Mouse (Mus musculus): ENCODE results near the gene Cers3. TPM values are rescaled to one million over a fixed set of nuclear protein-coding genes. Genes with fewer than 3 reads are reported as not detected.

The Cers3 gene
- polyA plus RNA-seq, 1 experiment from 2014 or later, result 0.51 TPM

DNA sequence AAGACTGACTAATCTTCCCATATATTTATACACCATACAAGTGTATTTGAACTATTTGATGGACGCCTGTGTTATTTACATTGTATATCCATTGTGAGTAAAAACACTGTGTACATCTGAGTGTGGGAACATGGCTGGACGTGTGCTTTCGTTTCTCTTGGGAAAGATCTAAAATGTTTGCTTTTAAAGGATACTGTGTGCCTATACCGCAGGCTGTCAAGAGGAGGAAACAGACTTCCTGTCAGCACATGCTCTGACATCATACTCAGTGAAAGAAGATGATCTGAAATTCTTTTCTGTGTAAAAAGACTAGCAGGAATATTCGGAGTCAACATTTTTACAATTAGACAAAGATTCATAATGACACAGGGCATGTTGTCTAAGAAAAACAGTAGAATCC lies 26.6 kb downstream of the Cers3 start:
- Histone ChIP-seq H3K27ac (ENCODE audit: low read depth, low read length) (no peak overlapping the region), H3K4me2 (no peak overlapping the region), H3K4me1 (ENCODE audit: control insufficient read depth, insufficient read depth, low read length) (no peaks in the 10 kb centered on the region), H3K9ac (ENCODE audit: low read length) (no peak overlapping the region), H3K36me3 (ENCODE audit: control insufficient read depth, insufficient read depth, low read length) (no peaks in the 10 kb centered on the region), H3K27me3 (ENCODE audit: control insufficient read depth, insufficient read depth, low read length) (no peaks in the 10 kb centered on the region), H3K4me3 (ENCODE audit: low read depth, low read length) (no peak overlapping the region), H3K9me3 (ENCODE audit: control insufficient read depth, low read length) (no peaks in the 10 kb centered on the region)
- no peak for ATAC-seq (ENCODE audit: low FRiP score)
- WGBS, result 80% methylated on average over 5 of the region's 5 CpGs
- no peak for DNase-seq (ENCODE audit: low spot score, missing footprints)

GRCm38 (mm10) chr7:66770706-66771105 lies 27.4 kb downstream of the Cers3 start:
- Histone ChIP-seq H3K4me3 (ENCODE audit: low read depth, low read length) (no peak overlapping the region), H3K4me2 (no peak overlapping the region), H3K9ac (ENCODE audit: low read length) (no peak overlapping the region), H3K27ac (ENCODE audit: low read depth, low read length) (no peak overlapping the region), H3K4me1 (ENCODE audit: control insufficient read depth, insufficient read depth, low read length) (no peaks in the 10 kb centered on the region), H3K27me3 (ENCODE audit: control insufficient read depth, insufficient read depth, low read length) (no peaks in the 10 kb centered on the region), H3K9me3 (ENCODE audit: control insufficient read depth, low read length) (no peaks in the 10 kb centered on the region), H3K36me3 (ENCODE audit: control insufficient read depth, insufficient read depth, low read length) (no peaks in the 10 kb centered on the region)
- 79% methylated on average over 3 of the region's 3 CpGs for WGBS
- no peak for ATAC-seq (ENCODE audit: low FRiP score)
- DNase-seq (ENCODE audit: low spot score, missing footprints), result no peak

GRCm38 (mm10) chr7:66771252-66771651 lies 27.9 kb downstream of the Cers3 start:
- Histone ChIP-seq H3K4me1 (ENCODE audit: control insufficient read depth, insufficient read depth, low read length) (no peaks in the 10 kb centered on the region), H3K27me3 (ENCODE audit: control insufficient read depth, insufficient read depth, low read length) (no peaks in the 10 kb centered on the region), H3K36me3 (ENCODE audit: control insufficient read depth, insufficient read depth, low read length) (no peaks in the 10 kb centered on the region), H3K9ac (ENCODE audit: low read length) (no peak overlapping the region), H3K27ac (ENCODE audit: low read depth, low read length) (no peak overlapping the region), H3K4me3 (ENCODE audit: low read depth, low read length) (no peak overlapping the region), H3K4me2 (no peak overlapping the region), H3K9me3 (ENCODE audit: control insufficient read depth, low read length) (no peaks in the 10 kb centered on the region)
- DNase-seq (ENCODE audit: low spot score, missing footprints), result no peak
- ATAC-seq (ENCODE audit: low FRiP score), result no peak
- WGBS, result 93% methylated on average over 6 of the region's 6 CpGs

GRCm38 (mm10) chr7:66779411-66779810 lies 36.1 kb downstream of the Cers3 start:
- no peaks in the 10 kb centered on the region for H3K4me1 ChIP-seq (ENCODE audit: control insufficient read depth, insufficient read depth, low read length)
- no peak for ATAC-seq (ENCODE audit: low FRiP score)
- no peaks in the 10 kb centered on the region for H3K36me3 ChIP-seq (ENCODE audit: control insufficient read depth, insufficient read depth, low read length)
- no peak overlapping the region for H3K9ac ChIP-seq (ENCODE audit: low read length)
- H3K27me3 ChIP-seq (ENCODE audit: control insufficient read depth, insufficient read depth, low read length), result no peaks in the 10 kb centered on the region
- no peak overlapping the region for H3K27ac ChIP-seq (ENCODE audit: low read depth, low read length)
- DNase-seq (ENCODE audit: low spot score, missing footprints), result no peak
- H3K4me3 ChIP-seq (ENCODE audit: low read depth, low read length), result no peak overlapping the region
- no peak overlapping the region for H3K4me2 ChIP-seq
- H3K9me3 ChIP-seq (ENCODE audit: control insufficient read depth, low read length), result no peaks in the 10 kb centered on the region
- 73% methylated on average over 2 of the region's 2 CpGs for WGBS

GRCm38 (mm10) chr7:66779944-66780942 lies 36.9 kb downstream of the Cers3 start:
- DNase-seq (ENCODE audit: low spot score, missing footprints) (no peak), ATAC-seq (ENCODE audit: low FRiP score) (no peak)
- no peak overlapping the region for H3K4me3 ChIP-seq (ENCODE audit: low read depth, low read length)
- no peak overlapping the region for H3K4me2 ChIP-seq
- H3K36me3 ChIP-seq (ENCODE audit: control insufficient read depth, insufficient read depth, low read length), result no peaks in the 10 kb centered on the region
- 81% methylated on average over 10 of the region's 10 CpGs for WGBS
- no peaks in the 10 kb centered on the region for H3K9me3 ChIP-seq (ENCODE audit: control insufficient read depth, low read length)
- H3K27ac ChIP-seq (ENCODE audit: low read depth, low read length), result no peak overlapping the region
- H3K9ac ChIP-seq (ENCODE audit: low read length), result no peak overlapping the region
- no peaks in the 10 kb centered on the region for H3K4me1 ChIP-seq (ENCODE audit: control insufficient read depth, insufficient read depth, low read length)
- H3K27me3 ChIP-seq (ENCODE audit: control insufficient read depth, insufficient read depth, low read length), result no peaks in the 10 kb centered on the region

DNA sequence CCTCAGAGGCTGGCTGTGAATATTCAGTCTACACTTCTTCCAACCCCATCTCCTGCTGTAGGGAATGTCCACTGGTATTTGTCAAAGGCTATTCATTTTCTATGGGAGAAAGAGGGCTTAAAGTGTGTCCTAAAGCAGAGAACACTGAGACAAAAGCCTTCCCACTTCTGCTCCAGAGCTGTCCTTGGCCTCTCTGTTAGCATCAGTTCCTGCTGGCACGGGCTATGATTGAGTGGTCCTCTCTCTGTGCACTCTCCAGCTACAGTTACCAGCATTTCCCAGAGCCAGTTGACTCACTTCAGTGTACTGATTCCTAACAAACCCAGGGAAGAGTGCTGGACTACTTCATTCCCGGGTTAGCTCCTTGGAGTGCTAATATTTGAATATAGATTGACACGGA lies 43.2 kb downstream of the Cers3 start:
- no peak for ATAC-seq (ENCODE audit: low FRiP score)
- WGBS, result 88% methylated on average over 3 of the region's 3 CpGs

DNA sequence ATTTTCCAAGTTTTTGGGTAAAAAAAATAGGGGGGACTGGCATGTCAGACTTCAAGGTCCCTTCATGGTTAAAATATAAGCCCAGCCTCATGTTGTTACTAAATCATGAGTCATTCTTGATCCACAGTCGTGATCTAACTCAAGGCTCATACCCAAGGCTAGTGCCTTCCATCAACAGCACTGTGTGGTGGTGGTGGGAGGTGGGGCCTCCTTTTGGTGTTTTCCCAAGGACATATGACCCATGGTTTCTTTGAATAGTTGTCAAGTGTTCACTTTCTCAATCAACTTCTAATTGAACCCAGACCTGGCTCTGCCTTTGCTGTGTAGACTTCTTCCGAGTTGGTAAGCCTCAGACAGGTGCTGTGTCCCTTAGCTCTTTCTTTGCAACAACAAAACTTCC lies 44.5 kb downstream of the Cers3 start:
- ATAC-seq (ENCODE audit: low FRiP score) (no peak), DNase-seq (ENCODE audit: low spot score, missing footprints) (no peak)
- no peak overlapping the region for H3K4me2 ChIP-seq
- WGBS, result 78% methylated on average over 2 of the region's 2 CpGs
- H3K27me3 ChIP-seq (ENCODE audit: control insufficient read depth, insufficient read depth, low read length), result no peaks in the 10 kb centered on the region
- no peaks in the 10 kb centered on the region for H3K4me1 ChIP-seq (ENCODE audit: control insufficient read depth, insufficient read depth, low read length)
- no peaks in the 10 kb centered on the region for H3K9me3 ChIP-seq (ENCODE audit: control insufficient read depth, low read length)
- no peaks in the 10 kb centered on the region for H3K36me3 ChIP-seq (ENCODE audit: control insufficient read depth, insufficient read depth, low read length)
- no peak overlapping the region for H3K9ac ChIP-seq (ENCODE audit: low read length)
- H3K4me3 ChIP-seq (ENCODE audit: low read depth, low read length), result no peak overlapping the region
- no peak overlapping the region for H3K27ac ChIP-seq (ENCODE audit: low read depth, low read length)

More for the DNA sequence above, 43.2 kb downstream of the Cers3 start:
- no peak overlapping the region for H3K9ac ChIP-seq (ENCODE audit: low read length)
- H3K27ac ChIP-seq (ENCODE audit: low read depth, low read length), result no peak overlapping the region
- H3K4me3 ChIP-seq (ENCODE audit: low read depth, low read length), result no peak overlapping the region
- no peak for DNase-seq (ENCODE audit: low spot score, missing footprints)
- H3K4me1 ChIP-seq (ENCODE audit: control insufficient read depth, insufficient read depth, low read length), result no peaks in the 10 kb centered on the region
- H3K27me3 ChIP-seq (ENCODE audit: control insufficient read depth, insufficient read depth, low read length), result no peaks in the 10 kb centered on the region
- H3K36me3 ChIP-seq (ENCODE audit: control insufficient read depth, insufficient read depth, low read length), result no peaks in the 10 kb centered on the region
- H3K4me2 ChIP-seq, result no peak overlapping the region
- no peaks in the 10 kb centered on the region for H3K9me3 ChIP-seq (ENCODE audit: control insufficient read depth, low read length)

DNA sequence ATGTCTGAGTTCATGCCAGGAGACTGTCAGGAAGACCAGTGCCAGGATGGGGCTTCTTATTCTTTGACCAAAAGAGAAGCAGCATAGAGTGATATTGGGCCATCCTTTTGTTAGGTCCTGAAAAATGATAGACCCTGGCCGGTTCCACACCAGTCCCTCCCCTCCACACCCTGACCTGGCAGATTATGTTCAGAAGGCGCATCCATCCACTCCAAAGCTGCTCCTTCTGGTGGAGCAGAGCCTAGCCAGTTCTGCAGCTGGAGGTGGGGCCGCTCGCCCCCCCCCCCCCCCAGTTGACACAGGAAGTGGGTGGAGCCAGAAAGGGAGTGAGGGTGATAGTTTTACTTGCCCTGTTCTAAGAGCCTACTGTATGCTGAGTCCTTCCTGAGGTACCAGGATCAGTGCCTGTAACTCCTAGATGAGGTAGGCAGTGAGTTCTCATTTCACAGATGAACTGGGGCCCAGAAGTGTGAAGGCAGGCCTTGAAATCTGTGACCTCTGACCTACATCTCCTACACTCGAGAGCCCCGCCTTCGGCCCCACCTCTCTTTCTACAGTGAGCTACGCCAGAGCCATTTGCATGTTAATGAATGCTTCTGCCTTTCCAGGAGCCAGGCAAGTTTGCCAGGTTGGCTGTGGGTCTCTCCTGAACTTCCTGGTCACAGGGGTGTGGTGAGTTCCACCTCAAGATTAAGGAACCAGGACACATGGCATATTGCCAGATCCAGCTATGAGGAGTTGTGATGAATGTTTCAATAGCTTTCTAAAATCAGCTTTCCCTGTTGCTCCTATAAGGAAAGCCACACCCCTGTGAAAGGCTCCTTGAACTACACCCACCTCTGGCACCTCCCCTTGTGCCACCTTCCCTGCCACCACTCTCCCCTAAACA lies 46.8 kb downstream of the Cers3 start:
- no peak overlapping the region for H3K9ac ChIP-seq (ENCODE audit: low read length)
- no peaks in the 10 kb centered on the region for H3K4me1 ChIP-seq (ENCODE audit: control insufficient read depth, insufficient read depth, low read length)
- H3K36me3 ChIP-seq (ENCODE audit: control insufficient read depth, insufficient read depth, low read length), result no peaks in the 10 kb centered on the region
- no peak overlapping the region for H3K4me3 ChIP-seq (ENCODE audit: low read depth, low read length)
- H3K4me2 ChIP-seq, result no peak overlapping the region
- ATAC-seq (ENCODE audit: low FRiP score), result no peak
- H3K27me3 ChIP-seq (ENCODE audit: control insufficient read depth, insufficient read depth, low read length), result no peaks in the 10 kb centered on the region
- H3K27ac ChIP-seq (ENCODE audit: low read depth, low read length), result no peak overlapping the region
- no peak for DNase-seq (ENCODE audit: low spot score, missing footprints)
- 24% methylated on average over 8 of the region's 8 CpGs for WGBS
- H3K9me3 ChIP-seq (ENCODE audit: control insufficient read depth, low read length), result no peaks in the 10 kb centered on the region

- Histone ChIP-seq H3K4me3 (ENCODE audit: low read depth, low read length) (no peak overlapping the region), H3K9me3 (ENCODE audit: control insufficient read depth, low read length) (no peaks in the 10 kb centered on the region), H3K27me3 (ENCODE audit: control insufficient read depth, insufficient read depth, low read length) (no peaks in the 10 kb centered on the region), H3K4me2 (no peak overlapping the region), H3K36me3 (ENCODE audit: control insufficient read depth, insufficient read depth, low read length) (no peaks in the 10 kb centered on the region), H3K4me1 (ENCODE audit: control insufficient read depth, insufficient read depth, low read length) (no peaks in the 10 kb centered on the region), H3K27ac (ENCODE audit: low read depth, low read length) (no peak overlapping the region), H3K9ac (ENCODE audit: low read length) (no peak overlapping the region)
- 96% methylated on average over 3 of the region's 3 CpGs for WGBS
- no peak for DNase-seq (ENCODE audit: low spot score, missing footprints)
- no peak for ATAC-seq (ENCODE audit: low FRiP score)
These were observed 47.7 kb downstream of the Cers3 start for GRCm38 (mm10) chr7:66791022-66791421.
